Mouse (Mus musculus): ENCODE results near the gene Htr2a.

The Htr2a gene

DNA sequence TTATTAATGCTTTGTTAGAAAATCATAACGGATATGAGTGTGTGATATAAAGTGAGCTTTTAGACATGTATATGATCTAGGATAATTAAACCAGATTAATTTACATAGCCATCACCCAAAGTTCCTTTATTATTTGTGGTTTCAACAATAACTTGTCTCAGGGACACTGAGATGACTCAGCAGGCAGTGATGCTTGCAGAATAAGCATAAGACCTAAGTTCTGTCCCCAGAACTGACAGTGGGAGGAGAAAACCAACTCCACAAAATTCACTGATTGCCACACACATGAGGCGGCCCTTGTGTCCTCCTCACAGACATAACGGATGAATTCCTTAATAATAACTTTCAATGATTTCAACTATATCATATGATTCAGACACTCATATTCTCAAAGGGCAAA lies 58.6 kb downstream of the Htr2a start:
- DNase-seq, result no peak

DNA sequence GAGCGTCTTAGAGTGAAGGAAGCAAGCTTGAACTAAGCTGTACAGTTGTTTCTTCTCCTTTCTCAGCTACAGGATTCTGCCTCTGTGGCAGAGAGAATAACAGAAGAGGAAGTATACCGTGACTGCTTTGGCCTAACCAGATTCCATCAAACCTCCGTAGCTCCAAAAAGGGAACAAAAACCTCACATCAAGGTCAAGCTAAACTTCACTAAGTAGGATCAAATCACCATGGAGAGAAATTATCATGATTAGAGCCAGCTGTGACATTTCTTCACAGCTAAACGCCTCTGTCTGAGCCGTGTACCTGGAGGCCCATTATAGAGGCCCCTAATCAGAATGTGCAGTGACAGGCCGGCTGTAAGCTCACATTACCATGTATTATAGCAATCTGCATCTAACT lies 63.3 kb downstream of the Htr2a start:
- no peak for DNase-seq

DNA sequence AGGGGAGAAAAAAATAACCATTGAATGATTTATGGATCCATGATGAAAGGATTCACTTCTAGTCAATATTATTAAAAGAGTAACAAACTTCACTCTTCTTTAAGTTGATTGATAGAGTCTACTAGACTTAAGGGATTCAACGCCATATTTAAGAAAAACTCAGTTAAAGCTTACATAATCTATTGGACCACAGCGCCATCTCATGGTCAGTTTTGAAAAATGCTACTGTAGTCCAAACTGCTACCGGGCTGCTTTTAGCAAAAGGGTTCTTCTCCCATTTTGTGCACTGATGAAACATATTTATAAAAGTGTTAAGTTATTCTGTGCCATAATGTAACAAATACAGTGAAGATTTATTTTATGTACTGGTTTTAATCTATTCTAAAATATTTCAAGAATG lies 68.4 kb downstream of the Htr2a start:
- DNase-seq, result peak; percentile 6

DNA sequence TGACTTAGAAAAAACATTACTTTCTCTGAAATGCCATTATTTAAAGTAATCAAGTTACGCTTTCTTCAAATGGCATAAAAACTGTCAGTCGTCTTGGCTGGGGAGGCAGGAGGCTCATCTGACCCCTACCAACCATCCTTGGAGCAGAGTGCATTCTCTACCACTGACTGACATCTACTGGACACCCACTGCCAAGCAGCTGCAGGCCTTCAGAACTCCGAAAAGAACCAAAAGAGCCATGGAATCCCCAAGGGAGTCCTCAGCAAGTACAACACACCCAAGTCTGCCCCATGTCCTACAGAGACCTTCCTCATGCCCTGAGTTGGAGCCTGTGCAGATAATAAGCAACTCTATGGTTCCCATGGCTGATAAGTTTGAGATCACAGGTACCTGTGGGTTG lies 82.9 kb downstream of the Htr2a start:
- no peak for DNase-seq

DNA sequence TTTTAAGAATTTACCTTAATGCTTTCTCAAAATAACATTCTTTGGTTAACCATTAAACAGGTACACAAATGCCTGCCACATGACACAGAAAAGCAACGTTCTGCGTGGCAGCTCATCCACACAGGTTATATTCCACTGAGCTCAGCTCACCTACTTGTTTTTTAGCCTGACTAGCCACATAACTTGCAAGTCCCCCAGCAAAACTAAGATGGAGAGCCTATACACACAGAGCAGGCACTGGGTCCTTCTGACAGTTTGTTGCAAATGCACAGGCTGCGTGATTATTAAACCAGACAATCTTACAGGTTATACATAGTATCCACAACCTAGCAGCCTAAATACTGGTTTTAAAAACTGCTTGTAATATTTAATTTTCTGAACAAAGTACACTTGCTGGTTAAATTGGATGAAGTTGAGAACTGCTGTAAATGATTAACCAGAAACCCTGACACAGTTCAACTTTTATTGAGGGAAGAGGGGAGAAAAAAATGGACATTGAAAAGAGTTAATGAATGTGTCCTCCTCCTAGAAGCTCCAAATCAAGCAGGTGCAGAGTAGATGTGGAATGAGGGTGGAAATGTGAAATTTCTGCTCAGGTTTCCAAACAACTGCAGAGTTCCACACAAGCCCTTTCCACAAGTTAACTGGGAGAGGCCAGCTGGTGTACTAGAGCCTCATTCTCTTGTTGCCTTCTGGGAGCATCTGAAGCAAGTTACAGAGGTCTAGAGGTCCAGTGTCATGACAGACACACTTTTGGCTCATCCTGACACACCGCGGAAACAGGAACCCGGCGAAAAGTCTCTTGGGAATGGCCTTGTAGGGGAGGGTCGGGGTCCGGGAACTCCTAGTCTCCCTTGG lies 90.8 kb downstream of the Htr2a start:
- DNase-seq, result no peak

DNA sequence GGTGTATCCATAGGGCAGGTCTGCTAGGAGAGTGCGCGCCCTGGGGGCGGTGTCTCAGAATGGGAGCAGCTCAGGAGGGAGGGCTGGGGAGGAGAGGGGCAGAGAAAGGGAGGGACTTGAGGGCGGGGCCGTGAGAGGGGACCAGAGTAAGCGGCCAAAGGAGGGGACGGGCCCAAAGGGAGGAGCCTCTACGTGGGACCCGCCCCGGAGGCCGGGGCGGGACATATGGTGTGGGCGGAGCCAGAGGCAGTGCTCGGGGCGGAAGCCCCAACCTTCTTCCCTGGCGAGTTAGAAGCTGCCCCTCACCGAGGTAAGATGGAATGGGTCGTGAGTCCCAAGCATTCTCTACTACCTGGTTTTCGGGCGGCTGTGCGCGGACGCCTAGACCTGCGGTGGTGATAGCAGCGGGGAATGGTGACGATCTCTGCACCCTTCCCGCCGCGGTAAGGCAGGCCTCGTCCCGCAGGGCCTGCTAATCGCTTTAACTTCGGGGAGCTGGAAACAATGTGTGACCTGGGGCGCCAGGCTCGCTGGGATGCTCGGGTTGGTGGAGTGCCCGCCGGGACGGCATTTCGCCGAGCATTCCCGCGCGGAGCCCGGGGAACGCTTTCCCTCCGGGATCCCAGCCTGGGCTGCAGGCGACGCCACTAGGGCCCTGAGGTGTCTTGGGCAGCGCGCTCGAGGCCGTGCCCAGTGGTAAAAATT lies 91.6 kb downstream of the Htr2a start, which contains the start of gene Esd:
Gene Esd, plus strand, starts transcription at position 219 of the 705 bp plus-strand sequence.
- DNase-seq, result peak; percentile 97

DNA sequence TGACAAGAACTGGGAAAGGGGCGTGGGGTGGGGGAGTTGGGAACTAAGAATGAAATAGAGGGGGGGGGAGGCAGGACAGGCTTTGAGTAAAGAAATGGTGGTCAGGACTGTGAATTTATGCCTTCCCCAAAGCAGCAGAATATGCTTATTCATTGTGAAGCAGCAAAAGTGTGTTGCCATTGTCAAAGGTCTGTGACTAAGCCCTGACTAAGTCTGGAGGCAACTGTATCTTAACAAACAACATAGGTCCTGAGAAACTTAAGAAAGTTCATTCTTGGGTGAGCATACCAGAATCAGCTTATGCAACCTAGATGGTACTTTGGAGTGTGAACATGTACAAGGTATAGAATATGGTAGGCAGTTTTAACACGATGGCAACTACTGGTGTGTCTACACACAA lies 92.8 kb downstream of the Htr2a start:
- no peak for DNase-seq

DNA sequence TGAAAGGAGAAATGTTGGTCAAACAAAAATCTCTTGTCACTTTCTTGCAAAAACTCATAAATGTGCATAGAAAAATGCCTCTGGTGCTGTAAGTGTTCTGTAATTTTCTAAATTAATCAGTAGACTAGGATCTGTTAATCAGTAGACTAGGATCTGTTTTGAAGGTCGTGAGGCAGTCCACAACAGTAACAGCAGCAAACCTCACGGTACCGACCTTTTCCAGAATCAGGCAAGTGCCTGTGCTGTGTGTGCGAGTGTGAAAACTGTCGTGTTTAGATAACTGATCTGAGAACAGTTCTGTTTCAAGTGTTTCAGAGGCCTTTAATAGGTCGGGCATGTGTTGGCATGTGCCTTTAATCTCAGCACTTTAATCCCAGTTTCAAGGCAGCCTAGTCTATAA lies 94.8 kb downstream of the Htr2a start:
- no peak for DNase-seq

DNA sequence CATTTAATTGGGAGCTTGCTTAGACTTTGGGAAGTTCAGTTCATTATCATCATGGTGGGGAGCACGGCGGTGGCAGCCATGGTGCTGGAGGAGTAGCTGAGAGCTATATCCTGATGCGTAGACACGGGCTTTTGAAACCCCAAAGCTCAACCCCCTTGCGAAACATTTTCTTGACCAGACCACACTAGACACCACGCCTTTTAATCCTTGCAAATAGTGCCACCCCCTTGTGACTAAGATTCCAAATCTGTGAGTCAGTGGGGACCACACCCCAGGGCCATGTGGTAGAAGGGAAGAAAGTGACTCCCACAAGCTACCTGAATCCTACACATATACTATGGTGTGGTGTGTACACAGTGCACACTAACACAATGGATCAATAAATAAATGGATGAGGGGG lies 96.2 kb downstream of the Htr2a start:
- no peak for DNase-seq
